Mouse (Mus musculus): Measurements from ENCODE around the gene Man2c1. TPM values are rescaled to one million over a fixed set of nuclear protein-coding genes. Genes with fewer than 3 reads are reported as not detected.

Man2c1 gene
- total and polyA plus RNA-seq, 2 experiments from 2014 or later: 64.3 to 145 TPM

DNA sequence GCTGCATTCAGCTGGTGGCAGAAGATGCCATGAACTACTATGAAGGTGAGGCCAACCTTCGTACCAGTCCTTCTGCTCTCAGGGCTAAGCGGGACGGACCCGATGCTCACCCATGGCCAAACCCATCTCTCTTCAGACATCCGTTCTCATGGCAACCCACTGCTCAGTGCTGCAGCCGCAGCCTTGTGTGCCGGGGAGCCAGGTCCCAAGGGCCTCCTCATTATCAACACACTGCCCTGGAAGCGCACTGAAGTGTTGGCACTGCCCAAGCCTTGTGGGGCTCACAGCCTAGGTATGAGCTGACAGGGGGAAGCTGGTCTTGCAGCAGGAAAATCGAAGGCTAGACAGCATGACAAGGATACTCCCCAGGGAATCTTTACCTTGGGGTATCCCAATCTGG is 8.6 kb downstream of the Man2c1 start:
- no peaks in the 10 kb centered on the region for H3K27me3 ChIP-seq (ENCODE audit: insufficient read depth, low read length)
- no peak for TF ChIP-seq CTCF (IDR thresholded peaks at IDR 0.05; ENCODE audit: low read depth)
- H3K4me1 ChIP-seq (ENCODE audit: insufficient read depth): no peaks in the 10 kb centered on the region
- H3K36me3 ChIP-seq (ENCODE audit: insufficient read depth): peaks cover 77% of the 10 kb centered on the region
- no peak overlapping the region for H3K9ac ChIP-seq
- WGBS: 90% methylated on average over 9 of the region's 9 CpGs
- H3K27ac ChIP-seq (ENCODE audit: low read depth, low read length): no peak overlapping the region
- no peaks in the 10 kb centered on the region for H3K9me3 ChIP-seq (ENCODE audit: low read length)
- no peak overlapping the region for H3K4me2 ChIP-seq (ENCODE audit: low read depth)
- ATAC-seq: no peak
- no peak overlapping the region for H3K4me3 ChIP-seq (ENCODE audit: low read depth, low read length)
- no peak for DNase-seq

DNA sequence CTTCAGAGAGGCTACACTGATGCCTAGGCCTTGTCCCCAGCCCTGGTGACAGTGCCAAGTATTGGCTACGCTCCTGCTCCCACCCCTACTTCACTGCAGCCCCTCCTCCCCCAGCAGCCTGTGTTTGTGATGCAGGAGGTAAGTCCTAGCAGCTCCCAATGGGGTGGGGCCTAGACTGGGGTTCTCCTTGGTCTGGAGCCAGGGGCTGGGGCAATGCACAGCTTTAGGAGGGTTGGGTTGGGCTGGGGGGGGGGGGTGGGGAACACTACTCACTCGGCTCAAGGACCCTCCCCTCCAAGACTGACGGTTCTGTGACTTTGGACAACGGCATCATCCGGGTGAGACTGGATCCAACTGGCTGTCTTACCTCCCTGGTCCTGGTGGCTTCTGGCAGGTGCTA is 9.1 kb downstream of the Man2c1 start:
- WGBS: 87% methylated on average over 5 of the region's 5 CpGs
- H3K4me1 ChIP-seq (ENCODE audit: insufficient read depth): no peaks in the 10 kb centered on the region
- H3K9ac ChIP-seq: no peak overlapping the region
- no peak for ATAC-seq
- no peak overlapping the region for H3K4me2 ChIP-seq (ENCODE audit: low read depth)
- no peaks in the 10 kb centered on the region for H3K27me3 ChIP-seq (ENCODE audit: insufficient read depth, low read length)
- H3K4me3 ChIP-seq (ENCODE audit: low read depth, low read length): no peak overlapping the region
- DNase-seq: no peak
- no peak overlapping the region for H3K27ac ChIP-seq (ENCODE audit: low read depth, low read length)
- H3K9me3 ChIP-seq (ENCODE audit: low read length): no peaks in the 10 kb centered on the region
- peaks cover 73% of the 10 kb centered on the region for H3K36me3 ChIP-seq (ENCODE audit: insufficient read depth)
- no peak for TF ChIP-seq CTCF (IDR thresholded peaks at IDR 0.05; ENCODE audit: low read depth)

DNA sequence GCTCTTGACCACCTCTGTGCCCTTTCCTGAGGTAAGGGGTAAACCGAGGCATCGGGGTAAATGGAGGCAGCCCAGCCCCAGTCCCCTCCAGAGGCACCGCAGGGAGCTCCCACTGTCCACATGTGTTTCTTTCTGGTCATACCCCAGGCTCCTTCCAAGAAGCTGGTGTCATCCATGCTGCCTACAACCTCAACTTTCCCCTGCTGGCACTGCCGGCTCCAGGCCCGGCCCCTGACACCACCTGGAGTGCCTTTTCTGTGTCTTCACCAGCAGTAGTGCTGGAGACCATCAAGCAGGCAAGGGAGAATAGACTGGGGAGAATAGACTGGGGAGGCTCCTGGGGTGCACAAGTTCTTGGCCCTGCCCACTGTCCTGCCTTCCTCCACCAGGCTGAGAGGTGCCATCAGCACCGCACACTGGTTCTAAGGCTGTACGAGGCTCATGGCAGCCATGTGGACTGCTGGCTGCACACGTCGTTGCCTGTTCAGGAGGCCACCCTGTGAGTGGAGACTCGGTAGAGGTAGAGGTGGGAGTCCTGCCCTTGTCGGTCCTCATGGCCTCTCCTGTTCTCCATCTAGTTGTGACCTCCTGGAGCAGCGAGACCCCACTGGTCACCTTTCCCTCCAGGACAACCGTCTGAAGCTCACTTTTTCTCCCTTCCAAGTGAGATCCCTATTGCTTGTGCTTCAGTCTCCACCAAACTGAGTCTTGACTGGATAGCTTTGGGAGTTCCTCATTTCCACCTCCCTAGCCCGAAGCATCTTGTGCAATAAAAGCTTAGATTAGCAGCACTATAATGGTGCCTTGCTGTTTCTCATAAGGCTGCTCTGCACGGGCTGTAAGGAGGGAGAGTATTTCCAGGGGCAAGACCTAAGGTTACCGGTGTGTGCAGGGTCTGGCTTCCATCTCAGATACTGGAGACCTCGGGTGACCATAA is 11.2 kb downstream of the Man2c1 start:
- no peaks in the 10 kb centered on the region for H3K4me1 ChIP-seq (ENCODE audit: insufficient read depth)
- no peak for TF ChIP-seq CTCF (IDR thresholded peaks at IDR 0.05; ENCODE audit: low read depth)
- H3K27ac ChIP-seq (ENCODE audit: low read depth, low read length): no peak overlapping the region
- 94% methylated on average over 17 of the region's 17 CpGs for WGBS
- DNase-seq (no peak), ATAC-seq (no peak)
- H3K9ac ChIP-seq: no peak overlapping the region
- H3K36me3 ChIP-seq (ENCODE audit: insufficient read depth): peaks cover 61% of the 10 kb centered on the region
- no peaks in the 10 kb centered on the region for H3K27me3 ChIP-seq (ENCODE audit: insufficient read depth, low read length)
- H3K4me2 ChIP-seq (ENCODE audit: low read depth): no peak overlapping the region
- H3K9me3 ChIP-seq (ENCODE audit: low read length): no peaks in the 10 kb centered on the region
- H3K4me3 ChIP-seq (ENCODE audit: low read depth, low read length): no peak overlapping the region

DNA sequence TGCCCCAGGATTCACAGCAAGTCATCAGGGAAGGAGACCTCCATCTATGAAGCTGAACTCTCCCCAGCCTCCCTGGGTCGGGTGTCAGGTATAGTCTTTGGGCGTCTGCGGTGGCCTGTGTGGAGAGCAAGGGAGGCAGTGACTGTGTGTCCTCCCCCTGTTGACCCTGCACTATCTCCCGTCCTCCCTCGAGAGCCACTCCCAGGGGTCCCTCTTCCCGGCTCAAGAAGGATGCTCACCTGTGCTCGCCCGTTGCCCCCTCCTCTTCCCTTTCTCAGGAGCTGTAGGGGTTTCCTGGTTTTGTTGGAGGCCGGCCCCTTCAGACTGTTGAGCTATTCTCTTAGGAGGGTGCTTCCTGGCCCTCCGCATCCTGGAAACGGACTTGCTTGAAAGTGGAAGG is 12.7 kb downstream of the Man2c1 start:
- no peak for DNase-seq

DNA sequence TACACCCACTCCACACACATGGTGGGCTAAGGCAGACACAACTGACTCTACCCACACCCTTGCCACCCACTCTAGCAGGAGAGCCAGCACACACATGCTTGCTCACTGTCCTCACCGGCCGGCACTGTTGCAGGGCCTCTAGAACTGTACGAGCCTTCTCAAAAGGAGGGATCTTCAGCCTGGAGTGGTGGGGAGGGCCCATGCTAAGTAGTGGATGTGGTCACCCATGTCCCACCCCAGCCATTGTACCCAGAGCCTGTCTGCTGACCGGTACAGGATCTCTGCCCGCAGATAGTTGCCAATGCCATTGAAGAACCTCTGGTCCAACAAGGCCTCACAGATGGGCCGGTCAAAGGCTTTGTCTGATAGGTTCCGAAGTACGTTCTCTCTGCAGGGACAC is 14.3 kb downstream of the Man2c1 start:
- no peak overlapping the region for H3K4me3 ChIP-seq (ENCODE audit: low read depth, low read length)
- WGBS: 91% methylated on average over 8 of the region's 8 CpGs
- no peaks in the 10 kb centered on the region for H3K27me3 ChIP-seq (ENCODE audit: insufficient read depth, low read length)
- H3K36me3 ChIP-seq (ENCODE audit: insufficient read depth): peaks cover 30% of the 10 kb centered on the region
- no peak for DNase-seq
- H3K27ac ChIP-seq (ENCODE audit: low read depth, low read length): no peak overlapping the region
- TF ChIP-seq CTCF (IDR thresholded peaks at IDR 0.05; ENCODE audit: low read depth): no peak
- no peak overlapping the region for H3K4me2 ChIP-seq (ENCODE audit: low read depth)
- H3K9ac ChIP-seq: no peak overlapping the region
- 0 out of 2 replicates have a peak, but pooled peaks cover 3% of the 10 kb centered on the region for H3K4me1 ChIP-seq (ENCODE audit: insufficient read depth)
- ATAC-seq: no peak
- H3K9me3 ChIP-seq (ENCODE audit: low read length): no peaks in the 10 kb centered on the region

More for the DNA sequence above, 12.7 kb downstream of the Man2c1 start:
- ATAC-seq: no peak
- H3K27me3 ChIP-seq (ENCODE audit: insufficient read depth, low read length): no peaks in the 10 kb centered on the region
- peaks cover 46% of the 10 kb centered on the region for H3K36me3 ChIP-seq (ENCODE audit: insufficient read depth)
- no peak overlapping the region for H3K4me3 ChIP-seq (ENCODE audit: low read depth, low read length)
- H3K4me2 ChIP-seq (ENCODE audit: low read depth): no peak overlapping the region
- H3K9ac ChIP-seq: no peak overlapping the region
- no peaks in the 10 kb centered on the region for H3K4me1 ChIP-seq (ENCODE audit: insufficient read depth)
- H3K27ac ChIP-seq (ENCODE audit: low read depth, low read length): no peak overlapping the region
- 87% methylated on average over 11 of the region's 11 CpGs for WGBS
- H3K9me3 ChIP-seq (ENCODE audit: low read length): no peaks in the 10 kb centered on the region
- TF ChIP-seq CTCF (IDR thresholded peaks at IDR 0.05; ENCODE audit: low read depth): no peak

DNA sequence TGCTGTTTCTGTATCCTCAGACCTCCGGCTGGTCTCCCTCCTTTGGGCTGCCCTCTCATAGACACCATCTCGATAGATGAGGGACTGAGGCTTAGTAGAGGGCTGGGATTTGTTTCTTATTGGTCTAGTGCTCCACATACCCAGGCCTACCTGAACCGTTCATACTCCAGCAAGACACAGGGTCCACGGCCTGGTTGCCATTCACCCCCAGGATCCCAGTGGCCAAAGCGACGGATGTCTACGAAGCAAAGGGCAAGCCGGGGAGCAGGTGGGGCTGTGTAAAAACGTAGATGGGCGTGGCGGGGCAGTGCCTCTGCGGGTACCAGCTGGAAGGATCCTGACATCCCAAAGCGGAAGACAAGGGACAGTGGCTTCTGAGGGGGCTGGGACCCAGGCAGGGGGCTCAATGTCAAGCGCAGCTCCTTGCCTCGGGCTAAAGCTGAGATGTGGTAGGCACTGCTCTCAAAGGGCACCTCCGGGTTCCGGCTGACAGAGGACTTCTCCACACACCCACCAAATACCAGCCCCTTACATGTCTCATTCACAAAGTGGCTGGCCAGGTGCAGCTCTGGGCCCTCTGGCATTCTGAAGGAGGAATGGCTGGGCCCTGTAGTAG is 16.1 kb downstream of the Man2c1 start:
- DNase-seq: no peak
- no peak overlapping the region for H3K9ac ChIP-seq
- WGBS: 85% methylated on average over 17 of the region's 17 CpGs
- TF ChIP-seq CTCF (IDR thresholded peaks at IDR 0.05; ENCODE audit: low read depth): no peak
- 0 out of 2 replicates have a peak overlapping the region, but pooled peaks have one; percentile 79 for H3K4me2 ChIP-seq (ENCODE audit: low read depth)
- no peaks in the 10 kb centered on the region for H3K27me3 ChIP-seq (ENCODE audit: insufficient read depth, low read length)
- no peak overlapping the region for H3K27ac ChIP-seq (ENCODE audit: low read depth, low read length)
- no peaks in the 10 kb centered on the region for H3K9me3 ChIP-seq (ENCODE audit: low read length)
- peaks cover 13% of the 10 kb centered on the region; the same call in 1 of the 2 replicates for H3K36me3 ChIP-seq (ENCODE audit: insufficient read depth)
- no peak for ATAC-seq
- no peak overlapping the region for H3K4me3 ChIP-seq (ENCODE audit: low read depth, low read length)
- H3K4me1 ChIP-seq (ENCODE audit: insufficient read depth): 0 out of 2 replicates have a peak, but pooled peaks cover 3% of the 10 kb centered on the region

Data from forebrain, postnatal 0 days (tissue).